Mouse (Mus musculus) olfactory bulb, adult 2 months (tissue): Measurements from ENCODE around the gene Rassf4.

Experiments
- CTCF ChIP-seq: fragments of 200-500 bp; IDR thresholded peaks from 2 replicates; pipeline ENCODE4 v1.5.1; 2012; ENCODE audit warnings: low read depth, mild to moderate bottlenecking, low read length, moderate library complexity; ENCODE audit not compliant: insufficient read depth
- POLR2A ChIP-seq: fragments of 200-500 bp; IDR thresholded peaks from 2 replicates; pipeline ENCODE4 v1.6.1; 2012; ENCODE audit warnings: mild to moderate bottlenecking, low read depth, low read length, moderate library complexity; ENCODE audit not compliant: insufficient read depth

DNA sequence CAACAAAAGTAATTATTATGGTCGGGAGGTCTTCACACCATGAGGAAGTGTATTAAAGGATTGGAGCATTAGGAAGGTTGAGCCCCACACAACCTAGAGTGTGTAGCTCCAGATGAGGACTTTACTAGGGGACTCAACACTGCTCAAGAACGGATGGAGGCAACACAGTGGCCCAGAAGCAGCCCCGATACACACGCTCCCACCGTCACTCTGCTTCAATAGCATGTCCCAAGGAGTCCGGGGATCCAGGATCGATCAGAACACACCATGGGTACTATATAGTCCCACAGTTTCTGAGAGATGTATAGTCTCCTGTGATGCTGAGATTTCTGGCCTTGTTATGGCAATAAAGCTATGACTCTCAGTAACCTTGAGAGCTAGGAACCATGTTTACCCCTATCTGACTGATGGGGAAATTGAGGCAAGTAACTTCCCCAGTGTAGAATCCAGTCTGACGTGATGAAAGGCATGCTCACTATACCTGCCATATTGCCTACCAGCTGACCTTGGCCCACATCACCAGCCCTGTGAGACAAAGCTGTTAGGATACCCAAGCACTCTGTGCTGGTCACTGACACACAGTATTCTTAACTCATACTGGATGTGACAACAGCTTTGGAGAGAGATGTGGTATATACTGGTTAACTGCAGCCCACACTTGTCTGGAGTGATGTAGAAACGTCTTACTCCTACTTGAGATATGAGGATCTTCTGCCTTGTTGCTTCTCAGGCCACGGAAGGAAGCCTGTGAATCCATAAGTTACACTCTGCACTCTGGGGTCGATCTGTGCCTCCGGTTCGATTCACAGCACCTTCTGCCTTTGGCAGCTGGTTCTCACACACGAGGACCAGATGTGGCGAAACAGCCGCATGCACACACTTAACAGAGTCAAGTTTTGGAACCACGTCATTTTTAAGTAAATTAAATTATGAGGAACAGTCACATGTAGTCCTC is 39.7 kb downstream of the Rassf4 start:
- TF ChIP-seq CTCF (no peak), POLR2A (no peak)
